Mouse (Mus musculus): ENCODE measurements around the gene Sec14l2.
"Not testable (repeated sequence)": the region's sequence is repeated elsewhere in the genome, so short reads cannot be mapped to it uniquely, and the experiment has no call there.

Gene Sec14l2

DNA sequence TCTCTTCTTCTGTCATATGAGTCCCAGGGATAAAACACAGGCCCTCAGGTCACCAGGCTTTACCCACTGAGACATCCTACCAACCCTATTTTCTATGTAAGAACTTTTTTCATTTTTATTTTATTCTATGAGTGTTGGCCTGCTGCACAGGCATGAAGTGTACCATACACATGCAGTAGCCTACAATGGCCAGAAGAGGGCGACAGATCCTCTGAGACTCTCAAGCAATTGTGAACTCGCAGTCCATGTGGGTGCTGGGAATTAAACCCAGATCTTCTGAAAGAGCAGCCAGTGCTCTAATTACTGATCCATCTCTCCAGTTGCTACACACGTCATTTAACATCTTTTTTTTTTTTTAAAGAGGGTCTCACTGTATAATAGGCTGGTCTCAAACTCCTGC is 10.2 kb upstream of the Sec14l2 start:
- in situ Hi-C loops (cut with MboI), result no loop called here

DNA sequence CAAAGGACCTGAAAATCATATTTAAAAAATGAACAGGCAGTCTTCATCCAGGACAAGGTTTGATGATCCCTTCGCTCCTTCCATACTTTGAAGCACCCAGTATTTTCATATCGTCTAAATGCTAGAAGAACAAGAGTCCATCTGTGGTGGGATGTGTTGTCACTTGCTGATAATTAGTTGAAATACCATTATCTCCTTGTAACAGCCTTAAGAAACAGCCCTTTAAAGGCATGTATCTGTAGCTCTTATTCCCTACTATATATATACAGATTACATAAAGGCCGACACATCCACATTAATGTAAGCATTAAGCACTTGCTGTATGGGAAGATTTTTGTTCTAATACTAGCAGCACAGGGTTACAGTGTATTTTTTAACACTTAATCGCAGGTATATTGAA is 5.2 kb upstream of the Sec14l2 start:
- in situ Hi-C loops (cut with MboI), result not testable (repeated sequence)

DNA sequence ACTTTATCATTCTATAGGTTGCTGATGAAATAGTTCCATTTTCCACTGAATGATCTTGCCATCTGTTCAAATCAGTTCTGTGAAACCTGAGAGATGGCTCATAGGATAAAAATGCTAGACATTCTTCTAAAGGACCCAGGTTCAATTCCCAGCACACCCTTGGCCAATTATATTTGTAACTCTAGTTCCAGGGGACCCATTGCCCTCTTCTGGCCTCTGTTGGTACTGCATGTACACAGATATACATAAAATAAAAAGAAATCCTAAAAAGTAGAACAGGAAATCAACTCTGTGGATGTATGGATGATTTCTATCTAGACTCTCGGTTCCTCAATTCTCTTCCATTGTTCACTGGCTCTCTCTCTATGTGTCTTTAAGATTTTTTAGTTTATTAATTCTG is 3.8 kb upstream of the Sec14l2 start:
- in situ Hi-C loops (cut with MboI), result no loop called here

DNA sequence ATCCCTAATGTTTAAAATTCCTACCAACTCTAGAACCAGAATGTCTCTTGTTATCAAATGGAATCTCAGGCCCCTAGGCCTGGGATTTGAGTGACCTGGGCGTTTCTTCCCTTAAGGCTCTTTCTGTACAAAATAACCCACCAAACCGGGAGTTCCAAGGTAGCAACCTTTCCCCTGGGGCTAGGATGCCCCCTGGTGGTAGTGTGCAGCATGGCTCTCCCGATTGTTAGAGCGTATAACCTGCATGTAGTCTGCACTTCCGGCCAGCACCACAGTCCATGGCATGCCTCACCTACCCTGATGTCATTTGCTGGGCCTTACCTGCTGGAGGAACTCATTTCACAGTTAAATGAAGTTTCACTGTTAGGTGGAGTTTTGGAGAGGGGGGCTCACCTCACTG is 707 bp upstream of the Sec14l2 start:
- in situ Hi-C loops (cut with MboI), result no loop called here

DNA sequence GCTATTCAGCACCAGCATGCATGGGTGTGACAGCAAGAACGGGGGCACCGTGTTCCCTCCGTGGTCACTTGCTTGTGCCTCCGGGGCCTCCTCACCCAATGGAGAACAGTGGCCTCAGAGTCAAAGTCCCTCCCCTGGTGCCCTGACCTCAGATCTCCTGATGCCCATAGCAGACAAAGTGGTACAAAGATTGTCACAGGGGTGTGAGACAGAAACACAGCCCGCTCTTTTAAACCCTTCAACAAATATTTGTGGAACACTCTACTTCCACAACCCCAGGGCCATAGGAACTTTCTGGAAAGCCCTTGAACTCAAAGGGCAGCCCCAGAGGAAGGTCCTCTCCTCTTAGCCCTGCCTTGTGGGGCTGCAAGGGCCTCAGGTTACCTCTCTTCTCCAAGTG is 989 bp downstream of the Sec14l2 start:
- in situ Hi-C loops (cut with MboI), result no loop called here

DNA sequence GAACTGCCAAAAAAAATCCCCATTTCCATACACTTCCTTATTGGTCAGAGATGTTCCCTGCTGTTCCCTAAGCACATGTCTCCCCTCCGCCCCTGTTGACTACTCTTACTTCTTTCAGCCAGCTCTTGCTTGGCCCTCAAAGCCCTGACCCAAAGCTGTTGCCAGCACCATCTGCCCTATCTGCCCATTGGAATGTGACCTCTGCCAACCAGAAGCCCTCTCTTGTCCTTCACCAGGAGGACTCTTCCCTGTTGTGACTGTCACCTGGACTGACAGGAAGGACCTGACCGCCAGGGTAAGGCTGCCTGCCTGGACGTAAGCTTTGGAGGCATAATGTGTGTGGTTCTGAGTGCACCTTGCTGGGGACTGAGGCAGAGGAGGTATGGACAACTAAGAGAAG is 1.5 kb downstream of the Sec14l2 start:
- in situ Hi-C loops (cut with MboI), result no loop called here

DNA sequence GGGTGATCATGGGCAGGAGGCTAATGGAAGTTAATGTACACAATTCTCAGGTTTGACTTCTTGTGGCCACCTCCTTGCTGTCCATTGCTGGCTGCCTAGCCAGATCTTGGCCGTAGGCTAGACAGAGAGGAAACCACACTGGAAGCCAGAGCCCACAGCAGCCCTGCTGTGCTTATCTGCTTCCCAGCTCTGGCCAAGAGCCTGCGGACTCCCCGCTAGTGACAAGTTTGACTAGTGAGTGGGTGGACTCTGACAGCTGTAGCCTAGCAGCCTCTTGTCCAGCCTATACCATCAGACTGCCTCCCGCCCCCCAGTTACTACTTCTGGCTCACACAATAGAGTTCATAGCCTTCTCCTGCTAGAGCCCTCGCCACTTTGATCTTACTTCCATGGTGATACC is 3.6 kb downstream of the Sec14l2 start:
- in situ Hi-C loops (cut with MboI), result no loop called here

DNA sequence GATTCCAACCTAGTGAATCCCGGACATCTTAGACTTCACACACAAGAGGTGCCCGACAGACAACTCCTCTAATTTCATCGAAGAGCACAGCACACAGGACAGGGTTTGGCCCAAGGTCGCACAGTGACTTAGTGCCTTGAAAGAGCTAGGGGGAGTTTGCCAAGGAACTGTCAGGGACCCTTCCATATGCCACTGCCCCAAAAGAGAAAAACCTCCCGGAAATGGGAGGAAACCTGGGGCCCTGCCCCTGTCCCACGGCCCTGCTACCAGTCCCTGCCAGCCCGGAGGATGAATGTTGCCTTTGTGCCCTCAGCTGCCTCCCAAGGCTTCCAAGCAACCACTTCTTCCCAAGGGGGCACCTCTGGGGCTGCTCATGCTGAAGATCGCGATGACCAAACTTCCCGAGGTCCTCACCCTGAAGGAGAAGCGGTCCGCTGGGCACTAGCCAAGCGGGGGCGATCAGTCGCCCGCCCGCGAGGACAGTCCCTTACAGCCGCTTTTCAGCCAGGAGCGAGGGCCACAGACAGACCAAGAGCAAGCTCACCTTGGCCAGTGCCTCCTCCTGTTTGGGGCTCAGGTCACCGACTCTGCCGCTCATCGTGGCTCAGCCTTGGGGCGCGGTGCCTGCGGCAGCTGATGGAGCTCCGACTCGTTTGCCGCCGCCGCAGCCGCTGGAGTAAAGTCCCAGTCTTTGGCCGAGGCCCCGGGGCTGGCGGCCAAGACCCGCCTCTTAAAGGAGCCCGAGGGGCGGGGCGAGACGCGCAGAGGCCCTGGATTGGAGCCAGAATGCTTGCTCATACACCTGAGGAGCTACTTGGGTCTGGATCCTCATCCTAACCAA is 4.9 kb downstream of the Sec14l2 start:
- in situ Hi-C loops (cut with MboI), result no loop called here

DNA sequence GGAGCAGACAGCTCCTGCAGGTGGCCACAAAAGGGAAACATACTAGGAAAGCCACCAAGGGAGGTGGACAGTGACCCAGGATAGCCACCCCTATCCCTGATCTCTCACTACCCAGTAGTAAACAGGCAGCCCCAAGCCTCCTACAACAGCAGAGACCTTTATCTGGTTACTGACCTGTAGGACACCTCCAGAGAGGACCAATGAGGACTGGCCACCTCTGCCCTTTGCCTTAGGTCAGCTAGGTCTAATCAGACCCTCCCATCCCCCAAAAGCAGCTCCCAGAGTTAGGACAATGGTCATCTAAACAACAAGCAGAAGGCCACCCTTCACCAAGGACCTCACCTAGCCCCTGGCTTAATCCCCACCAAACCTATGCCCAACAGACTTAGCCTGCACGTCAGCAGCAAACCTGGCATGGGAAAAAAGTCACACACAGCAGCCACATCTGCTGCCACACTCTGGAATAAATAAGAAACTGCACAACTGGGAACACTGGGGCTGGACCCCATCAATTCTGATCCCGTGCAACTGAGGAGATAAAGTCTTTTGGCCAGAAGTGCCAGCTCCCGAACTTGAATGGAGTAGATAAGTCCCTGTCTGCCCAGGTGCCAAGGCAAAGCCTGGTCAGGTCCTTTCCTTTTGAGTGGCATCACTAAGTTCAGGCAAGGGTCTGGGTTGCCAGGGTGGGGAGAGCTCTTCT is 5.7 kb downstream of the Sec14l2 start:
- in situ Hi-C loops (cut with MboI), result no loop called here

DNA sequence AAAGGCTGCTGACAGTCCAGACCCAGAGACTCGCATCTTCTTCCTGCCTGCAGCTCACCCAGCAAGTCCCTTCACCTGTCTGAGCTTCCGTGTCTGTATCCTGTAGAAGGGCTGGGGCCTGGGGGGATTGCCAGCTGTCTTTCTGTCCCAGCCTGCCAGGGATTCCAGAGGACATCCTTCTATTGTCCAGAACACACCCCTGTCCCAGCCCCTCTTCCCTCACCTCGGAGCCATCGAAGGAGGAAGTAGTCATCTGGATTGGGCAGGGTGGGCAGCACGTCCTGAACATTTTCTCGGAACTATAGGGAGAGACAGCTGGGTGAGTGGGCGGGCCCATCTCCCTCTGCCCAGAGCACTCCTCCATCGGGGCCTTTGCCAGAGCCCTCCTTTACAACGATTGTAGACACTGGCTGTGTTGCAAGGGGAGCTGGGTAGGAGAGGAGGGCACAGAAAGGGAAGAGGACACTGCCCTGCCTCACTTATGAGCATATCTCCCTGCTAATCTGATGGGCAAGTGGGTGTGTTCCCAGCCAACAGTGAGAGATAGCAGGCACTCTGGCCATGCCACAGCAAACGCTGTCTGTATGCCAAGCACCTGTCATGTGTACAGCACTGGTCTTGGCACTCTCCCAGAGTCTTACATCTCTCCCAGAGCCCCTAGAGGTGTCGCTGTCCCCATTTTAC is 6.6 kb downstream of the Sec14l2 start:
- in situ Hi-C loops (cut with MboI), result no loop called here

DNA sequence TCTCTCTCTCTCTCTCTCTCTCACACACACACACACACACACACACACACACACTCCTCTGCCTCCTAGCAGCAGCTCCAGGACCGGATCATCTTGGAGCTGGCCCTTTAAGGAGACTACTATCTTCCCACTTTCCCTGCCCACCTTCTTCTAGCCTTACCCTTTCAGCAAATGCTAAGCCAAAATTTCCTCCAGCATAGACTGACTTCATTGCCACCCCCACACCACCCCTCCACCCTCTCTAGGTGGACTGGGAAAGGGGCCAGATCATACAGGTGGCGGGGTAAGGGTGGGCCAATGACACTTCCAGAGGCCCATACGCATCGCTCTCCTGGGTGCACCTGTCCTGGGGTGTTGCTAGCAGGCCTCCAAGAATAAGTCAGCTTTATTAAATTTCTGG is 7.8 kb downstream of the Sec14l2 start:
- in situ Hi-C loops (cut with MboI), result no loop called here

DNA sequence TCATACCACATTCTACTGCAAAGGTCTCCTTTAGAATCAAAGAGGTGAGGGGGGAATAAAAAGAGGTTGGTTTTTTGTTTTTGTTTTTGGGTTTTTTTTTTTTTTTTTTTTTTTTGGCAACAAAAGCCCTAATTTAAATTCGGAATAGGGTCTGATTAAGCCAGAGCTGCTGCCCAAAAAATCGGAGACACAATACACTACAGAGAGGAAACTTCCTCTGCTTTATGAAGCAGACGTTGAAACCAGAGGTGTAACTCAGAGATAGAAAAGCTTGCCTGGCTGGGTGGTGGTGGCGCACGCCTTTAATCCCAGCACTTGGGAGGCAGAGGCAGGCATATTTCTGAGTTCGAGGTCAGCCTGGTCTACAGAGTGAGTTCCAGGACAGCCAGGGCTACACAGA is 8.7 kb downstream of the Sec14l2 start:
- in situ Hi-C loops (cut with MboI), result not testable (repeated sequence)

DNA sequence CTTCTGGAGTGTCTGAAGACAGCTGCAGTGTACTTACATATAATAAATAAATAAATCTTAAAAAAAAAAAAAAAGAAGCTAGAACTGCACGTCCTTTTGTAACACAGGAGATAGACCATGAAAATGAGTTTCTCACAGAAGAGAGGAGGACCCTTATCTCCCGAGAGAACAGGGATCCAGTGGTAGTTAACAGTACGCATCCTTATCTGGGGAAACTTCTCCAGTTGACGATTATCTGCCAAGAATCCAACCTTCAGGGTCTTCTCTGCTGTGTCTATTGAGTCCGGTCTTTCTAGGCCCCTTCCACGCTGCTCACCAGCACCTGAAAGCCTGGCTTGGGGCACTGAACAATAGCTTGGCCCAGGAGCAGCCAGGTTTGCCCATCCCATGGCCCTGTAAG is 9.2 kb downstream of the Sec14l2 start:
- in situ Hi-C loops (cut with MboI), result no loop called here

DNA sequence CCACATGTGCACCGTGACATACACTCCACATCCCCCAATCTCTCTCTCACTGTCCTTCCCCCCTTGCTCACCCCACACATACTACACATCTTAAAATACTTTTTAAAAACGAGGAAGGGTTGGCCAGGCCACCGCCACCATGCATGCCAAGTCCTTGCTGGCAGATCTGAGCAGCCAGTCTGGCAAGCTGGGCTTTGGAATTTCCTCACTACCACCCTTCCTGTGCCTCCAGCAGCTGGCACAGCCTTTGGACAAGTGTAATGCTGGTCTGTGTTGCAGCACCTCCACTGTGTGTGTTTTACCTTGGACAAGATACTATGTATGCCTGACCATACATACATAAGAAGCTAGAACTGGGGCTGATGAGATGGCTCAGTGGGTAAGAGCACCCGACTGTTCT is 9.7 kb downstream of the Sec14l2 start:
- in situ Hi-C loops (cut with MboI), result no loop called here

DNA sequence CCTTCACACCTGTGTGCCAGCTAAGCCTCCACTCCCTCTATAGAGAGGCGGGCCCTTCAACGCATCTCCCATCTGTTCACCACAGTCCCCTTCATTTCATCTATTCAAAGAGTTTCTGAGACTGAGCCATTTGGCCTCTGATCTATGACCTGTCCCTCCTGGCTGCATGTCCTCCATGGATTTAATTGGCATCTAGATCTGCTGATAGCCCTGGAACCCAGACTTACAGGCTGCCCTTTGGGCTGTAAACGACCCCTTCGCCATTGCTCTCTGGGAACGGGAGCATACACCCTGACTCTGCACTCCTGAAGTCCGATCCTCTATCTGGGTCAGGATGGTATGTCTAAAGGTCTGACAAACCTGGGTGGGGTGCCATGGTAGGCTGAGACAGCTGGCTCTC is 10.4 kb downstream of the Sec14l2 start:
- in situ Hi-C loops (cut with MboI), result no loop called here

DNA sequence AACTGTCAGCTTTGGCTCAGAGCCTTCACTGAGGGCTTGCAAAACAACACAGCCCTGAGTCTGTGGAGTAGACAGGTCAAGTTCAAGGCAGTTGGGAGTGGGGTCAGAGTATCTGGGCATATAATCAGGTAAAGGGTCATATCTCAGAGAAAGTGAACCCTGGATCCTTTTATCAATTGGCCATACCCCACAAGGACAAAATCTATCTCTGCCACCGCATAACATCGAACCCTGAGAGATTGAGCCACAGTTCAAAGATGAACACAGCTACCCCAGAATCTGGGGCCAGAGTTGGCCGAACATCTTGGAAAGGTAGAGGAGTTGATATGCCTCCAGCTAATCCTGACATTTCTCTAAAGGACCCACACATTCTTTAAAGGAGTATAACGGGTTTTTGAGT is 11.2 kb downstream of the Sec14l2 start:
- in situ Hi-C loops (cut with MboI), result no loop called here

DNA sequence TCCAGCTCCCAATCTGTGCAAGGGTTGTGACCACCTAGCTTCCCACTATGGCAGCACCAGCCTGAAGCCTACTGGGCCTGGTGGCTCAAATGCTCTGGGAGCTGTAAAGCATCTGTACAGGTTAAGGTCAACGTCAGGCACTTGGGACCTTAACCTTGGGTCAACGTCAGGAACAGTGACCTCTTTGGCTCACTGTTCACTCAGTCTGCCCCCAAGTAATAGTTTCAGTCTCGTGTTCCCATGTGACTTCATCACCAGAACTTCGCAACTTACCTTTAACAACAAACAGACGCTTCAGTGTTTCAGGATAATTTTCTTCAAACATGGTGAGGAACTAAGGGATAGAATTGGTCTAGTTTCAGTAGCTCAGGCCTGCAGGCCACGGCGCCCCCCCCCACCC is 14.5 kb downstream of the Sec14l2 start:
- in situ Hi-C loops (cut with MboI), result no loop called here

DNA sequence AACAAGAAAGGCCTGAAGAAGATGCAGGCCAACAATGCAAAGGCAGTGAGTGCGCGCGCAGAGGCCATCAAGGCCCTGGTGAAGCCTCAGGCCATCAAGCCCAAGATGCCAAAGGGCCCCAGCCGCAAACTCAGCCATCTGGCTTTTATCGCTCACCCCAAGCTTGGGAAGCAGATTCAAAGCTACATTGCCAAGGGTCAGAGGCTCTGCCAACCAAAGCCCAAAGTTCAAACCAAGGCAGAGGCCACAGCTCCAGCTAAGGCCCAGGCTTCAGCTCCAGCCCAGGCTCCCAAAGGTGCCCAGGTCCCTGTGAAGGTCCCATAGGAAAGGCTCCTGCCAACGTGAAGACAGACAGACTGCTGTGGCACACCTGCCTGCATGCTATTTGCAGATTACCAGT is 15.3 kb downstream of the Sec14l2 start:
- in situ Hi-C loops (cut with MboI), result not testable (repeated sequence)

DNA sequence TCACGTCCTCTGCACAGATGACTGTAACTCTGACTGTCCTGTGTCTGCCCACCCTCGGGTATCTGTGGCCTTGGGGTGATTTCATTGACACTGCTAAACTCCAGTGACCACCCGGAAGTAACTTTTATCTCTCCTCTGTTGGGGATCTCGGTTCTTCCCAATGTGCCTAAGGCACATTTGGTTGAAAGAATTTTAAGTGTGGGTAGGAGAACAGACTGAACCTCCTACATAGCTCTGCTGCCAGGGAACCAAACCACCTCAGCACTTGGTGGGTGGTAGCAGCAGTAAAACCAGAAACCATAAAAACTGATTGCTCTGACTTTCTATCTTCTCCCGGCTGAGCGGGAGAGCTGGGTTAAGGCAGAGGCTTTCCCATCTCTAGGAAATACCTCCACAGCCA is 17.8 kb downstream of the Sec14l2 start:
- in situ Hi-C loops (cut with MboI), result no loop called here

DNA sequence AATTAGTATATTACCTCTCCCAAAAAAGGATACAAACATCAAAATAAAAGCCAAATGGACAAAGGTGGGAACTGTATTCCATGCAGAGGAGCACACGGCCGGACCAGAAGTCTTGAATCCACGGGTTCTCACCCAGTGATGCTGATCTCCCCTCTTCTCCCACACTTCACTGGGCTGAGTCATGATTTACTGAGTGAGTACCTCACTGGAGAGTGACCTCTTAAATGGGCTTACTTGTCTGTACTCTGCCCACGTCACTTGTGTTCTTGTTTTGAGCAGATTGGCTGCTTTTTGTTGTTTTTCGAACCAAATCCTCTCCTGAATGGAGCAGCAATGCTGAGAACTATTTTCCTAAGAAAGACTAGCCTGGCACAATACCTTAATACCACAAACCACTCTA is 18.2 kb downstream of the Sec14l2 start:
- in situ Hi-C loops (cut with MboI), result no loop called here

DNA sequence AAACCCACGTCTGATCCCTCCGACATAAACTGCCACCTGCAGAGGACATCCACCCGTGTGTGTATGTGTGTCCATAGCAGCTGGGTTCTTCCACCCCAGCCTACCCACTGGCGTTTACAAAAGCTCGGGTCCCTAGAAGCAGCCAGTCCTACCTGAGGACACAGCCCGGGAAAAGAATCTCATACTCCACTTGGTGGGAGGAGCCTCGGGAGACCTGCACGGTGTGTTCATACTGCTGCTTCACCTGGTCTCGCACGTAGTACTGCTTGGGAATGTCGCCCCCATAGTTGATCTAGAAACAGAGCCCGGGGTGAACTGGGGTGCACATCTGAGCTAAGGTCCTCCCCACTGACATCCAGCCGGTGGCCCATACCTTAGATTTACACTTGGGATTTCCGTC is 19.7 kb downstream of the Sec14l2 start:
- in situ Hi-C loops (cut with MboI), result no loop called here

DNA sequence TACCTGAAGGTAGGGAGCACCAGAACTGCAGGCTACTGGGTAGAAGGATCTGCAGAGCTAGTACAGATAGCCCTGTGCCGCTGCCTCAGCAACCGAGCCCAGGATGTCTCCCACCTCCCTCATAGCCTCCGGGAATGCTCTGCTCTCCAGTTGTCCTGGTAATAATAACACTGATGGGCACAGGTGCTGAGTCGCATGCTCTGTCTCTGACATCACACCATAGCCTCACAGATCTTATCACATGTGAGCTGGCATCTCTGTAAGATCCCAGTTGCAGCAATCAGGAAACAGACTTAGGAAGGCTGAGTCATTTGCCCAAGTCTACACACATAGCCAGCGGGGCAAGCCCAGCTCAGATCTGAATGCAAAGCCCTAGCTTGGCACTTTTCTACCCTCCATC is 21.4 kb downstream of the Sec14l2 start:
- in situ Hi-C loops (cut with MboI), result no loop called here

DNA sequence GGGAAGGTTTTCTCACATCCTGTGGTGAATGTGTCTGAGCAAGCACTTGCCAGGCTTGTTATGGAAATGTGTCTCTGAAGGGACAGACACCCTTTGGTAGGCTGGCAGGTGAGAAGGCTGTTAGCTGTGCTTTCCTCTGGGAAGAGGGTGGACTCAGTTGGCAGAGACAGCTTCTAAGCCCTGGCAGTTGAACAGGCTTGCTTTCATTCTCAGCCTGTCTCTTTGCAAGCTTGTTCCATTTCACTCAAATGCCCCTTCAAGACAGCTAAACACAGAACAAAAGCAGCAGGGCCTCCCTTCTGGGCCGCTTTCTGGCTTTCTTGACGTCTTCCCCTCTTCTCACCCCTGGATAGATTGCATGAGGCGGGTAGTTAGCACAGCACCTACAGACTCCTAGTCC is 23.8 kb downstream of the Sec14l2 start:
- in situ Hi-C loops (cut with MboI), result no loop called here
